Mouse (Mus musculus) spleen, postnatal 4 days (tissue): Measurements from ENCODE around the gene Glud1.
A peak's percentile ranks its signal among the peaks of the same experiment; 100 is the strongest.
"Not testable (repeated sequence)": the region's sequence is repeated elsewhere in the genome, so short reads cannot be mapped to it uniquely, and the experiment has no call there.

Source experiments
- DNase-seq, 2 experiments: peaks; one replicate each; pipeline ENCODE4 v3.0.0; 2022; ENCODE audit warnings: low spot score in 2 of 2

The Glud1 gene

GRCm38 (mm10) chr14:34353326-34353725, 42.8 kb downstream of the Glud1 start:
- no peak for DNase-seq

GRCm38 (mm10) chr14:34354456-34354855, 43.9 kb downstream of the Glud1 start:
- DNase-seq, result no peak

GRCm38 (mm10) chr14:34355301-34355700, 44.8 kb downstream of the Glud1 start, which contains the start of gene Fam25c:
Gene Fam25c (minus strand): TSS chr14:34355433.
- no peak for DNase-seq

GRCm38 (mm10) chr14:34357671-34358455, 47.3 kb downstream of the Glud1 start:
- no peak for DNase-seq

- DNase-seq, result no peak
Observed at GRCm38 (mm10) chr14:34359676-34360244, 49.2 kb downstream of the Glud1 start.

GRCm38 (mm10) chr14:34360251-34360650, 49.7 kb downstream of the Glud1 start:
- DNase-seq, result no peak

GRCm38 (mm10) chr14:34362135-34362534, 51.6 kb downstream of the Glud1 start:
- DNase-seq, result no peak

- peak in 1 of 2 experiments; percentile 25 for DNase-seq
Observed at GRCm38 (mm10) chr14:34362726-34363445, 52.4 kb downstream of the Glud1 start.

GRCm38 (mm10) chr14:34363490-34364253, 53.1 kb downstream of the Glud1 start:
- peak in 1 of 2 experiments; percentile 25 for DNase-seq

GRCm38 (mm10) chr14:34364254-34365146, 54.0 kb downstream of the Glud1 start:
- not testable (repeated sequence) for DNase-seq

- no peak for DNase-seq
Observed at GRCm38 (mm10) chr14:34365147-34365507, 54.6 kb downstream of the Glud1 start.

- DNase-seq, result no peak
Observed at GRCm38 (mm10) chr14:34370203-34370602, 59.7 kb downstream of the Glud1 start.

GRCm38 (mm10) chr14:34370921-34371320, 60.4 kb downstream of the Glud1 start:
- DNase-seq, result no peak

GRCm38 (mm10) chr14:34371763-34372162, 61.2 kb downstream of the Glud1 start:
- DNase-seq, result no peak

GRCm38 (mm10) chr14:34372646-34373045, 62.1 kb downstream of the Glud1 start:
- DNase-seq, result peak in 1 of 2 experiments; percentile 27

- DNase-seq, result no peak
Observed at GRCm38 (mm10) chr14:34373581-34373980, 63.1 kb downstream of the Glud1 start.

GRCm38 (mm10) chr14:34374577-34374976, 64.0 kb downstream of the Glud1 start, which contains the start of gene Sncg:
Gene Sncg (minus strand): TSS chr14:34374789.
- no peak for DNase-seq

GRCm38 (mm10) chr14:34375415-34375904, 64.9 kb downstream of the Glud1 start, which contains the start of gene Mmrn2:
Gene Mmrn2 (plus strand): TSS chr14:34375465.
- no peak for DNase-seq

- DNase-seq, result no peak
Observed at GRCm38 (mm10) chr14:34375941-34376340, 65.4 kb downstream of the Glud1 start.

- DNase-seq, result no peak
Observed at GRCm38 (mm10) chr14:34377121-34377520, 66.6 kb downstream of the Glud1 start.
